Mouse (Mus musculus) megakaryocyte, embryonic 14.5 days (primary cell): ENCODE results near the gene Farp1.

ENCODE experiments used
- FLI1 ChIP-seq: IDR thresholded peaks from 2 replicates; pipeline ENCODE4 v1.6.1; 2012; ENCODE audit warnings: low read length, inconsistent platforms, mixed read lengths
- GATA1 ChIP-seq: IDR thresholded peaks from 3 replicates; pipeline ENCODE4 v1.6.1; 2012; ENCODE audit warnings: mixed read lengths, low read length, inconsistent platforms, borderline replicate concordance

GRCm38 (mm10) chr14:121165408-121166037 is 130.5 kb downstream of the Farp1 start:
- TF ChIP-seq FLI1: no peak
- no peak for TF ChIP-seq GATA1
